Mouse (Mus musculus) adrenal gland, postnatal 0 days (tissue): ENCODE data around the gene Tnrc6c. TPM values are rescaled to one million over a fixed set of nuclear protein-coding genes. Genes with fewer than 3 reads are reported as not detected.

Experiments
- polyA plus RNA-seq: library from polyadenylated mRNA; unstranded; fragments of >200 nt; fragmentation: Nextera tagmentation; extraction: Ambion mirVana; gene quantifications from 2 replicates; pipeline ENCODE4 v1.2.1, GENCODE M21; 2015

The Tnrc6c gene
- 6.2 and 7.7 TPM in 2 replicates for polyA plus RNA-seq

GRCm38 (mm10) chr11:117653491-117654351 lies at the start of gene Tnrc6c:
Gene Tnrc6c, plus strand, starts transcription at chr11:117654289.

GRCm38 (mm10) chr11:117781993-117782704 lies 128.1 kb downstream of the Tnrc6c start, which contains the start of the genes Tmc8 and Tmc6:
Gene Tmc8, plus strand, starts transcription at chr11:117782076.
Gene Tmc6, minus strand, starts transcription at chr11:117782198.

DNA sequence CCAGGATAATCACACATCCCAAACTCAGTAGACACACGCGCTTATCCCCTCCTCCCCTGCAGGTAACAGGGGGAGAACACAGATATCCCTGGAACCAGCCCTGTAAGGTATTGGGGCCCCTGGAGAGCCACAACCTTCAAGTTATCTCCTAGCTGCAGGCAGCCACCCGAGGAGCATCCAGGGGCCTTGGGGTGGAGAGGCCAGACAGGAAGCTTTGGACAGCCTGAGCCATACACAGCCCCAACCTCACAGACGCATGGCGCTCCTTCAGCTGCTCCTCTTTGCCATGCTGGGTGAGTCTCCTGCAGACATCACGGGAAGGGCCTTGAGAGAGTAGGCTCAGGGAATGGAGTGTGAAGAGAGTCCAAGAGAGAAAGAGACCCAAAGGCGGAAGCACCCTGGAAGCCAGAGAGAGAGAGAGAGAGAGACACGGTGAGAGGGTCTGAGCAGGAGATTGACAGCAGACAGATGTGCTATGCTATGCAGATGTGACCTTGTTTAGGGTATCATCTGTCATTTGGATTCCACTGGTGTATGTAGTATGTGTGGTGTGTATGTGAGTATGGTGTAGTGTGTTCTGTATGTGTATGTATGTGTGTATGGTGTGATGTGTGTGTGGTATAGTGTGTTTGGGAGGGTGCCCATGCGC lies 143.5 kb downstream of the Tnrc6c start, which contains the start of gene 6030468B19Rik:
TSS of gene 6030468B19Rik (plus strand) at position 150 of the 649 bp plus-strand sequence.

DNA sequence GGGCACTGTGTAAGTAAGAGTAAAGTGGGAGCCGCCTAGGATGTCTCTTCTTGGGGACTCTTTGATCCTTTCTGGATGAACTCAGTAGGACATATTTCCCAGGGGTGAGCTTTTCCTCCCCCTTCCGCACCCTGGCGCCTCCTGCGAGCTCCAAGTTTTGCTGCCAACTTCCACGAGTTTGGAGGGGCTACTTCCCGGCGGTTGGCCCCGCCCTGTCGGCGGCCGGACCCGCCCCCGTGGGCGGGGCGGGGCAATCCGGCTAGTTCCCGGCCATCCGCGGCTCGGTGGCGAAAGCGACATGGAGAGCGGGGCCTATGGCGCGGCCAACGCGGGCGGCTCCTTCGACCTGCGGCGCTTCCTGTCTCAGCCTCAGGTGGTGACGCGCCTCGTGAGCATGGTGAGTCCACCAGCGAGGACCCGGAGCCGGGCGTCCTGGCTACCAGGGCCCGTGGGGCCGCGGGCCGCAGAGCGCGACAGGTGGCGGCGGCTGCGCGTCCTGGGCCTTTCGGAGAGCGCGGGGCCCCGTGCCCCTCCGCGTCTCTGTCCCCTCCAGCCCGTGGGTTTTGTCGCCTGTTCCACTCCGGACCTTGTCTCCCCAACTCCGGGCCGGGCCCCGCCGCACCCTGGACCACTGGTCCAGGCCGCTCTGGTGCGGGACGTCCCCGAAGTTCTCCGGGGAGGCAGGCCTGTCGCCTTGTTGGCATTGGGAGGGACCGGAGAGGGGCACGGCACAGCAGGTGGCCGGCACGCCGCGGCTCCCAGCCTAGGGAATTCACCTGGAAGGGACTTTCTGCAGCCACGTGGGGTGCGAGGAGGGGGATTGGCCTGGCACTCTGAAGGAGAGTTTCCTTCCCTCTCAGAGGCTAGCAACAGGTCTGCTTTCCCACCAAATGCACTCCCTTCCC lies 155.6 kb downstream of the Tnrc6c start, which contains the start of the genes Gm20708 and Syngr2:
TSS of gene Gm20708 (plus strand) at position 262 of the 905 bp plus-strand sequence.
TSS of gene Syngr2 (plus strand) at position 262 of the 905 bp plus-strand sequence.

Other genes with a start within 250 kb of the Tnrc6c start
- gene Gm11733, start 169.9 kb upstream of the Tnrc6c start, polyA plus RNA-seq: 0.11 TPM in 1 of 2 replicates, not detected in the other
- 1.7 and 2.4 TPM in 2 replicates for gene Tmc8, start 127.8 kb downstream of the Tnrc6c start, polyA plus RNA-seq
- gene Tmc6, start 127.9 kb downstream of the Tnrc6c start, polyA plus RNA-seq: 14.8 and 32.8 TPM in 2 replicates
- 1.8 and 2.9 TPM in 2 replicates for gene 6030468B19Rik, start 143.4 kb downstream of the Tnrc6c start, polyA plus RNA-seq
- 0.27 and 0.35 TPM in 2 replicates for gene Gm20708, start 155.4 kb downstream of the Tnrc6c start, polyA plus RNA-seq
- 59.1 and 107 TPM in 2 replicates for gene Syngr2, start 155.4 kb downstream of the Tnrc6c start, polyA plus RNA-seq
- gene Afmid, start 171.6 kb downstream of the Tnrc6c start, polyA plus RNA-seq: 6.8 and 10.0 TPM in 2 replicates
- 50.7 and 58.9 TPM in 2 replicates for gene Tk1, start 171.8 kb downstream of the Tnrc6c start, polyA plus RNA-seq
- gene Birc5, start 195.0 kb downstream of the Tnrc6c start, polyA plus RNA-seq: 81.9 and 86.7 TPM in 2 replicates
- gene Tmem235, start 206.5 kb downstream of the Tnrc6c start, polyA plus RNA-seq: not detected in 2 replicates
- 8.6 and 17.1 TPM in 2 replicates for gene Tha1, start 219.2 kb downstream of the Tnrc6c start, polyA plus RNA-seq